In genomic region chr4:155848434-155849095, GRCm38 (mm10) we compare ENCODE assay signal across 8 mouse cellular contexts. TPM values are rescaled to one million over a fixed set of nuclear protein-coding genes. Genes with fewer than 3 reads are reported as not detected.
A peak's percentile ranks its signal among the peaks of the same experiment; 100 is the strongest.
DNase-seq lines count a peak whose midpoint lies in the region; ATAC-seq and TF ChIP-seq lines count a peak whose summit lies in the region.

No protein-coding gene starts in this region.

- intact Hi-C loops in heart, postnatal 14 days (cut with DNase I) = no loop called here
- intact Hi-C loops in left cerebral cortex, postnatal 4 days (cut with DNase I) = no loop called here
- intact Hi-C loops in left cerebral cortex, postnatal 36 days (cut with DNase I) = no loop called here

- no peak for TF ChIP-seq POLR2A in bone marrow macrophage, adult 2 months (IDR thresholded peaks at IDR 0.05; ENCODE audit: borderline replicate concordance, low read depth, low read length)

- peak overlapping the region; percentile 92 for H3K4me3 ChIP-seq in heart, embryonic 13.5 days
- peak overlapping the region; percentile 99 for H3K4me3 ChIP-seq in bone marrow macrophage, adult 2 months (ENCODE audit: insufficient read depth, low read length)
- peak overlapping the region; percentile 94 for H3K4me3 ChIP-seq in hindbrain, embryonic 14.5 days (replicated peaks; ENCODE audit: low read length)
- peak overlapping the region; percentile 62 to 94 for H3K4me3 ChIP-seq in liver, embryonic 14.5 days (ENCODE audit: insufficient read depth in 1 of 2, low read depth in 2 of 2, low read length in 2 of 2)

- WGBS in heart, embryonic 13.5 days = 62% methylated on average over 7 of the region's 7 CpGs
- 64% methylated on average over 7 of the region's 7 CpGs for WGBS in hindbrain, embryonic 14.5 days
- 58% methylated on average over 7 of the region's 7 CpGs for WGBS in liver, embryonic 14.5 days (ENCODE audit: insufficient replicate concordance)

- H3K9me3 ChIP-seq in heart, embryonic 13.5 days = no peaks in the 10 kb centered on the region
- H3K9me3 ChIP-seq in hindbrain, embryonic 14.5 days (ENCODE audit: control insufficient read depth, low read length) = no peaks in the 10 kb centered on the region
- no peaks in the 10 kb centered on the region for H3K9me3 ChIP-seq in liver, embryonic 14.5 days (ENCODE audit: control insufficient read depth, low read length)

- no peak overlapping the region for H3K27ac ChIP-seq in heart, embryonic 13.5 days (replicated peaks)
- no peak overlapping the region for H3K27ac ChIP-seq in bone marrow macrophage, adult 2 months (ENCODE audit: insufficient read depth, low read depth, low read length)
- no peak overlapping the region for H3K27ac ChIP-seq in hindbrain, embryonic 14.5 days
- H3K27ac ChIP-seq in liver, embryonic 14.5 days = no peak overlapping the region

- peaks cover 35% of the 10 kb centered on the region for H3K4me1 ChIP-seq in heart, embryonic 13.5 days
- peaks cover 43% of the 10 kb centered on the region for H3K4me1 ChIP-seq in bone marrow macrophage, adult 2 months (ENCODE audit: control insufficient read depth, insufficient read depth, low read length)
- peaks cover 32% of the 10 kb centered on the region for H3K4me1 ChIP-seq in hindbrain, embryonic 14.5 days (replicated peaks; ENCODE audit: control insufficient read depth, insufficient read depth, low read length)
- peaks cover 11 to 12% of the 10 kb centered on the region in 2 experiments; a peak in 3 of 4 replicates for H3K4me1 ChIP-seq in liver, embryonic 14.5 days (replicated peaks; ENCODE audit: control insufficient read depth in 2 of 2, insufficient read depth in 2 of 2, low read length in 1 of 2)

- no peaks in the 10 kb centered on the region for H3K27me3 ChIP-seq in heart, embryonic 13.5 days (replicated peaks)
- no peaks in the 10 kb centered on the region for H3K27me3 ChIP-seq in hindbrain, embryonic 14.5 days (ENCODE audit: control insufficient read depth, insufficient read depth, low read length)
- H3K27me3 ChIP-seq in liver, embryonic 14.5 days (ENCODE audit: control insufficient read depth, insufficient read depth, low read length) = no peaks in the 10 kb centered on the region

- H3K4me2 ChIP-seq in heart, embryonic 13.5 days = peak overlapping the region; percentile 98
- peak overlapping the region; percentile 68 for H3K4me2 ChIP-seq in hindbrain, embryonic 14.5 days (replicated peaks)
- H3K4me2 ChIP-seq in liver, embryonic 14.5 days (ENCODE audit: low read depth) = peak overlapping the region; percentile 99

- no peak for TF ChIP-seq CTCF in bone marrow macrophage, adult 2 months (IDR thresholded peaks at IDR 0.05; ENCODE audit: low read depth, low read length)
- TF ChIP-seq CTCF in liver, embryonic 14.5 days (IDR thresholded peaks at IDR 0.05; ENCODE audit: low read depth) = no peak

- peak overlapping the region; percentile 97 for H3K9ac ChIP-seq in heart, embryonic 13.5 days
- peak overlapping the region; percentile 95 for H3K9ac ChIP-seq in hindbrain, embryonic 14.5 days
- H3K9ac ChIP-seq in liver, embryonic 14.5 days (replicated peaks) = peak overlapping the region; percentile 75

- ATAC-seq in heart, embryonic 13.5 days (ENCODE audit: extremely low read depth, insufficient number of reproducible peaks, low FRiP score, low TSS enrichment) = no peak
- ATAC-seq in hindbrain, embryonic 14.5 days (ENCODE audit: low FRiP score) = no peak
- ATAC-seq in liver, embryonic 14.5 days (ENCODE audit: insufficient read depth) = no peak

- no peak for DNase-seq in heart, postnatal 14 days
- DNase-seq in hindbrain, embryonic 14.5 days (ENCODE audit: low spot score) = no peak
- no peak for DNase-seq in liver, embryonic 14.5 days (ENCODE audit: low read depth in 3 of 3, low spot score in 3 of 3)
- no peak for DNase-seq in spleen, adult 12 weeks (ENCODE audit: low spot score)
- no peak for DNase-seq in left cerebral cortex, postnatal 4 days
- DNase-seq in left cerebral cortex, postnatal 36 days (ENCODE audit: low spot score in 2 of 2) = no peak

- TF ChIP-seq EP300 in liver, embryonic 14.5 days (IDR thresholded peaks at IDR 0.05; ENCODE audit: low read depth) = no peak

- H3K36me3 ChIP-seq in heart, embryonic 13.5 days = peaks cover 12% of the 10 kb centered on the region
- no peaks in the 10 kb centered on the region for H3K36me3 ChIP-seq in hindbrain, embryonic 14.5 days (replicated peaks; ENCODE audit: control insufficient read depth, insufficient read depth)
- no peaks in the 10 kb centered on the region for H3K36me3 ChIP-seq in liver, embryonic 14.5 days (replicated peaks; ENCODE audit: control insufficient read depth, insufficient read depth, low read depth)

RNA-seq across cellular contexts. Expression of gene Dvl1, which starts 1.4 kb away (rescaled TPM):
- 2.8 and 2.9 TPM in 2 replicates for polyA plus RNA-seq in heart, embryonic 13.5 days (2015; fragmentation: Nextera tagmentation; extraction: Ambion mirVana)
- total RNA-seq in heart, postnatal 14 days (2021) = 10 to 100 TPM; 41.1 to 46.6 TPM
- polyA plus RNA-seq in bone marrow macrophage, adult 2 months (2012; ENCODE audit: insufficient read depth, insufficient read length, missing spikeins) = 20.9 and 27.3 TPM in 2 replicates
- 13.6 and 15.6 TPM in 2 replicates for polyA plus RNA-seq in hindbrain, embryonic 14.5 days (2014; fragmentation: Nextera tagmentation; extraction: Ambion mirVana)
- 20.9 and 24.5 TPM in 2 replicates for polyA plus RNA-seq in liver, embryonic 14.5 days (2012; rRNA removed)
- 2.8 and 3.9 TPM in 2 replicates for polyA plus RNA-seq in liver, embryonic 14.5 days (2014; fragmentation: Nextera tagmentation; extraction: Ambion mirVana)
- total RNA-seq in left cerebral cortex, postnatal 4 days (2021) = 10 to 100 TPM; 82.5 to 88.2 TPM
- total RNA-seq in left cerebral cortex, postnatal 36 days (2021) = 10 to 100 TPM; 85.8 to 91.7 TPM

RNA-seq across cellular contexts. Expression of gene Mxra8, which starts 9.1 kb away (rescaled TPM):
- 56.7 and 59.3 TPM in 2 replicates for polyA plus RNA-seq in heart, embryonic 13.5 days (2015; fragmentation: Nextera tagmentation; extraction: Ambion mirVana)
- 10 to 100 TPM; 46.9 to 58.4 TPM for total RNA-seq in heart, postnatal 14 days (2021)
- polyA plus RNA-seq in bone marrow macrophage, adult 2 months (2012; ENCODE audit: insufficient read depth, insufficient read length, missing spikeins) = 1.2 and 2.7 TPM in 2 replicates
- 24.5 and 25.8 TPM in 2 replicates for polyA plus RNA-seq in hindbrain, embryonic 14.5 days (2014; fragmentation: Nextera tagmentation; extraction: Ambion mirVana)
- 5.4 and 6.2 TPM in 2 replicates for polyA plus RNA-seq in liver, embryonic 14.5 days (2012; rRNA removed)
- polyA plus RNA-seq in liver, embryonic 14.5 days (2014; fragmentation: Nextera tagmentation; extraction: Ambion mirVana) = 3.9 and 4.9 TPM in 2 replicates
- total RNA-seq in left cerebral cortex, postnatal 4 days (2021) = 10 to 100 TPM; 15.0 to 15.1 TPM
- 10 to 100 TPM in 1 of 2 experiments, 1 to 10 TPM in 1; 5.8 to 10.3 TPM for total RNA-seq in left cerebral cortex, postnatal 36 days (2021)

RNA-seq across cellular contexts. Expression of gene Tas1r3, which starts 14.6 kb away (rescaled TPM):
- polyA plus RNA-seq in heart, embryonic 13.5 days (2015; fragmentation: Nextera tagmentation; extraction: Ambion mirVana) = 0.09 and 0.11 TPM in 2 replicates
- total RNA-seq in heart, postnatal 14 days (2021) = under 1 TPM; 0.26 to 0.32 TPM
- 0.62 and 0.68 TPM in 2 replicates for polyA plus RNA-seq in bone marrow macrophage, adult 2 months (2012; ENCODE audit: insufficient read depth, insufficient read length, missing spikeins)
- polyA plus RNA-seq in hindbrain, embryonic 14.5 days (2014; fragmentation: Nextera tagmentation; extraction: Ambion mirVana) = 0.40 and 0.41 TPM in 2 replicates
- polyA plus RNA-seq in liver, embryonic 14.5 days (2012; rRNA removed) = 0.08 and 0.09 TPM in 2 replicates
- polyA plus RNA-seq in liver, embryonic 14.5 days (2014; fragmentation: Nextera tagmentation; extraction: Ambion mirVana) = 0.04 and 0.06 TPM in 2 replicates
- under 1 TPM; 0.28 to 0.32 TPM for total RNA-seq in left cerebral cortex, postnatal 4 days (2021)
- total RNA-seq in left cerebral cortex, postnatal 36 days (2021) = under 1 TPM; 0.11 to 0.15 TPM

RNA-seq across cellular contexts. Expression of gene Aurkaip1, which starts 17.5 kb away (rescaled TPM):
- polyA plus RNA-seq in heart, embryonic 13.5 days (2015; fragmentation: Nextera tagmentation; extraction: Ambion mirVana) = 126 and 144 TPM in 2 replicates
- 10 to 100 TPM; 96.4 to 97.5 TPM for total RNA-seq in heart, postnatal 14 days (2021)
- 99.3 and 105 TPM in 2 replicates for polyA plus RNA-seq in bone marrow macrophage, adult 2 months (2012; ENCODE audit: insufficient read depth, insufficient read length, missing spikeins)
- polyA plus RNA-seq in hindbrain, embryonic 14.5 days (2014; fragmentation: Nextera tagmentation; extraction: Ambion mirVana) = 114 and 126 TPM in 2 replicates
- 67.4 and 77.0 TPM in 2 replicates for polyA plus RNA-seq in liver, embryonic 14.5 days (2012; rRNA removed)
- 117 and 120 TPM in 2 replicates for polyA plus RNA-seq in liver, embryonic 14.5 days (2014; fragmentation: Nextera tagmentation; extraction: Ambion mirVana)
- total RNA-seq in left cerebral cortex, postnatal 4 days (2021) = 10 to 100 TPM; 59.7 to 62.7 TPM
- 100 to 1,000 TPM in 1 of 2 experiments, 10 to 100 TPM in 1; 88.7 to 101 TPM for total RNA-seq in left cerebral cortex, postnatal 36 days (2021)

RNA-seq across cellular contexts. Expression of gene Cptp, which starts 20.7 kb away (rescaled TPM):
- 9.1 and 9.8 TPM in 2 replicates for polyA plus RNA-seq in heart, embryonic 13.5 days (2015; fragmentation: Nextera tagmentation; extraction: Ambion mirVana)
- 10 to 100 TPM in 1 of 2 experiments, 1 to 10 TPM in 1; 9.9 to 10.6 TPM for total RNA-seq in heart, postnatal 14 days (2021)
- 11.6 and 13.9 TPM in 2 replicates for polyA plus RNA-seq in bone marrow macrophage, adult 2 months (2012; ENCODE audit: insufficient read depth, insufficient read length, missing spikeins)
- 33.5 TPM in 2 replicates for polyA plus RNA-seq in hindbrain, embryonic 14.5 days (2014; fragmentation: Nextera tagmentation; extraction: Ambion mirVana)
- 5.6 and 6.6 TPM in 2 replicates for polyA plus RNA-seq in liver, embryonic 14.5 days (2012; rRNA removed)
- 7.6 and 9.4 TPM in 2 replicates for polyA plus RNA-seq in liver, embryonic 14.5 days (2014; fragmentation: Nextera tagmentation; extraction: Ambion mirVana)
- total RNA-seq in left cerebral cortex, postnatal 4 days (2021) = 10 to 100 TPM; 26.6 to 27.5 TPM
- total RNA-seq in left cerebral cortex, postnatal 36 days (2021) = 10 to 100 TPM; 31.2 to 35.2 TPM
